Mouse (Mus musculus): ENCODE measurements around the gene Adam15. TPM values are rescaled to one million over a fixed set of nuclear protein-coding genes. Genes with fewer than 3 reads are reported as not detected.

Adam15 gene
- total RNA-seq, 2 experiments from 2014 or later = 56.3 to 87.6 TPM

- no peak for DNase-seq (ENCODE audit: low spot score in 2 of 2)
These were observed 45.4 kb downstream of the Adam15 start for GRCm38 (mm10) chr3:89304440-89304839.

GRCm38 (mm10) chr3:89300514-89300913, 49.3 kb downstream of the Adam15 start:
- DNase-seq (ENCODE audit: low spot score in 2 of 2) = no peak

- no peak for DNase-seq (ENCODE audit: low spot score in 2 of 2)
These were observed 49.7 kb downstream of the Adam15 start for GRCm38 (mm10) chr3:89300071-89300470.

GRCm38 (mm10) chr3:89299499-89299898, 50.3 kb downstream of the Adam15 start:
- DNase-seq (ENCODE audit: low spot score in 2 of 2) = no peak

- no peak for DNase-seq (ENCODE audit: low spot score in 2 of 2)
These were observed 50.9 kb downstream of the Adam15 start for GRCm38 (mm10) chr3:89298908-89299307.

- DNase-seq (ENCODE audit: low spot score in 2 of 2) = no peak
These were observed 52.9 kb downstream of the Adam15 start for GRCm38 (mm10) chr3:89296761-89297396.

- no peak for DNase-seq (ENCODE audit: low spot score in 2 of 2)
These were observed 54.0 kb downstream of the Adam15 start for GRCm38 (mm10) chr3:89295685-89296230.

- no peak for DNase-seq (ENCODE audit: low spot score in 2 of 2)
These were observed 55.6 kb downstream of the Adam15 start for GRCm38 (mm10) chr3:89294195-89294594.

- no peak for DNase-seq (ENCODE audit: low spot score in 2 of 2)
These were observed 56.4 kb downstream of the Adam15 start for GRCm38 (mm10) chr3:89293247-89293918.

- DNase-seq (ENCODE audit: low spot score in 2 of 2) = no peak
These were observed 57.5 kb downstream of the Adam15 start for GRCm38 (mm10) chr3:89292303-89292702.

- no peak for DNase-seq (ENCODE audit: low spot score in 2 of 2)
These were observed 57.9 kb downstream of the Adam15 start for GRCm38 (mm10) chr3:89291874-89292273.

Other genes starting within 250 kb of the Adam15 start
- gene Gm43738, start 248.9 kb downstream of the Adam15 start, total RNA-seq (2021) = not detected
- 100 to 1,000 TPM; 213 to 346 TPM for gene Fdps, start 248.0 kb downstream of the Adam15 start, total RNA-seq (2021)
- not detected for gene Pklr, start 213.9 kb downstream of the Adam15 start, total RNA-seq (2021)
- 1 to 10 TPM; 2.6 to 7.7 TPM for gene Hcn3, start 189.8 kb downstream of the Adam15 start, total RNA-seq (2021)
- gene Clk2, start 185.2 kb downstream of the Adam15 start, total RNA-seq (2021) = 10 to 100 TPM; 45.3 to 64.8 TPM
- 10 to 100 TPM; 72.1 to 87.0 TPM for gene Scamp3, start 172.5 kb downstream of the Adam15 start, total RNA-seq (2021)
- 10 to 100 TPM; 15.4 to 16.2 TPM for gene Fam189b, start 166.9 kb downstream of the Adam15 start, total RNA-seq (2021)
- 10 to 100 TPM; 57.1 to 61.9 TPM for gene Gba, start 147.1 kb downstream of the Adam15 start, total RNA-seq (2021)
- 10 to 100 TPM in 1 of 2 experiments, 1 to 10 TPM in 1; 7.9 to 14.5 TPM for gene Thbs3, start 134.8 kb downstream of the Adam15 start, total RNA-seq (2021)
- 100 to 1,000 TPM; 141 to 148 TPM for gene Mtx1, start 122.9 kb downstream of the Adam15 start, total RNA-seq (2021)
- gene Muc1, start 120.9 kb downstream of the Adam15 start, total RNA-seq (2021) = under 1 TPM; 0.23 to 0.35 TPM
- gene Krtcap2, start 104.0 kb downstream of the Adam15 start, total RNA-seq (2021) = 100 to 1,000 TPM; 108 to 123 TPM
- gene Trim46, start 103.7 kb downstream of the Adam15 start, total RNA-seq (2021) = 1 to 10 TPM; 1.7 to 2.9 TPM
- gene Dpm3, start 90.6 kb downstream of the Adam15 start, total RNA-seq (2021) = 100 to 1,000 TPM; 119 to 122 TPM
- 10 to 100 TPM; 40.9 to 52.4 TPM for gene Slc50a1, start 79.4 kb downstream of the Adam15 start, total RNA-seq (2021)
- gene Efna1, start 68.9 kb downstream of the Adam15 start, total RNA-seq (2021) = 10 to 100 TPM; 12.2 to 12.6 TPM
- gene Efna3, start 27.0 kb downstream of the Adam15 start, total RNA-seq (2021) = under 1 TPM in 1 of 2 experiments, not detected in 1; 0.42 TPM
- gene Efna4, start 12.0 kb downstream of the Adam15 start, total RNA-seq (2021) = 1 to 10 TPM in 1 of 2 experiments, under 1 TPM in 1; 0.43 to 1.1 TPM
- under 1 TPM; 0.80 to 0.93 TPM for gene Dcst2, start 12.0 kb upstream of the Adam15 start, total RNA-seq (2021)
- 1 to 10 TPM in 1 of 2 experiments, under 1 TPM in 1; 0.46 to 1.4 TPM for gene Dcst1, start 15.3 kb upstream of the Adam15 start, total RNA-seq (2021)
- gene Zbtb7b, start 44.8 kb upstream of the Adam15 start, total RNA-seq (2021) = 100 to 1,000 TPM in 1 of 2 experiments, 10 to 100 TPM in 1; 89.7 to 101 TPM
- gene Lenep, start 52.8 kb upstream of the Adam15 start, total RNA-seq (2021) = under 1 TPM in 1 of 2 experiments, not detected in 1; 0.30 TPM
- gene Flad1, start 61.9 kb upstream of the Adam15 start, total RNA-seq (2021) = 10 to 100 TPM; 28.6 to 37.6 TPM
- gene Cks1b, start 68.4 kb upstream of the Adam15 start, total RNA-seq (2021) = 10 to 100 TPM; 14.3 to 19.6 TPM
- gene Shc1, start 68.4 kb upstream of the Adam15 start, total RNA-seq (2021) = 10 to 100 TPM; 75.5 to 87.1 TPM
- gene Pygo2, start 80.2 kb upstream of the Adam15 start, total RNA-seq (2021) = 10 to 100 TPM; 40.7 to 40.9 TPM
- 10 to 100 TPM; 53.2 to 57.8 TPM for gene Pbxip1, start 86.7 kb upstream of the Adam15 start, total RNA-seq (2021)
- 10 to 100 TPM; 31.4 to 77.1 TPM for gene Pmvk, start 104.5 kb upstream of the Adam15 start, total RNA-seq (2021)
- gene Kcnn3, start 170.2 kb upstream of the Adam15 start, total RNA-seq (2021) = 1 to 10 TPM; 2.7 to 3.8 TPM

Measured in adrenal gland, adult 18-20 months (tissue).